Mouse (Mus musculus): ENCODE results near the gene Taok2. TPM values are rescaled to one million over a fixed set of nuclear protein-coding genes. Genes with fewer than 3 reads are reported as not detected.

The Taok2 gene
- 39.0 and 39.5 TPM in 2 replicates for polyA plus RNA-seq (2014; fragmentation: Nextera tagmentation; extraction: Ambion mirVana)

GRCm38 (mm10) chr7:126884286-126885164 lies at the start of gene Taok2:
Gene Taok2, minus strand, starts transcription at chr7:126884703.
- peak; percentile 96 for ATAC-seq (ENCODE audit: low FRiP score, low TSS enrichment)
- Histone ChIP-seq H3K4me2 (ENCODE audit: low read length) (peak within 1 kb of the TSS; percentile 99), H3K9ac (replicated peaks; ENCODE audit: low read length) (peak within 1 kb of the TSS; percentile 87), H3K27me3 (ENCODE audit: control insufficient read depth, insufficient read depth, low read length) (no peaks in the 10 kb centered on the region), H3K36me3 (ENCODE audit: control insufficient read depth, insufficient read depth, low read length) (peaks cover 13% of the 10 kb centered on the region), H3K9me3 (ENCODE audit: control insufficient read depth, low read length) (no peaks in the 10 kb centered on the region), H3K4me1 (ENCODE audit: control insufficient read depth, insufficient read depth, low read length) (peaks cover 28% of the 10 kb centered on the region), H3K4me3 (replicated peaks; ENCODE audit: low read depth, low read length) (peak within 1 kb of the TSS; percentile 69), H3K27ac (replicated peaks; ENCODE audit: low read depth, low read length) (peak within 1 kb of the TSS; percentile 92)
- DNase-seq, result peak; percentile 100
- under 1% methylated on average over 56 of the region's 56 CpGs for WGBS

DNA sequence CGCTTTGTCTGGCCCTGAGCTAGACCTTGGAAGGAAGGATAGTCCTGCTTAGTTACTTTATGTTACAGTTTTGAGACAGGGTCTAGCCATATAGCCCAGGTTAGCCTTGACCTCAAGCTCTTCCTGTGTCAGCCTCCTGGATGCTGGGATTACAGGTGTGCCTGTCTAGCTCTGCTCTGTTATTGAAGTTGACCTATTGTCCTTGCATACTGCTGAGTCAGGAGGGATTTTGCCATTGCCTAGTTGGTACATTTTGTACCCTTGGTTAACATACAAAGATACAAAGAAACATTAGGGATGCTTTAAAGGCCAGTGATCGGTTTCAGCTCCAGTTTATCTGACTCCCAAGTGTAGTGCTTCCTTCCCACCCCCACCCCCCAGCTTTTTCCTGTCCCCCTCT lies 48.1 kb upstream of the Taok2 start:
- H3K27ac ChIP-seq (replicated peaks; ENCODE audit: low read depth, low read length), result no peak overlapping the region
- 85% methylated on average over 2 of the region's 2 CpGs for WGBS
- DNase-seq, result no peak

DNA sequence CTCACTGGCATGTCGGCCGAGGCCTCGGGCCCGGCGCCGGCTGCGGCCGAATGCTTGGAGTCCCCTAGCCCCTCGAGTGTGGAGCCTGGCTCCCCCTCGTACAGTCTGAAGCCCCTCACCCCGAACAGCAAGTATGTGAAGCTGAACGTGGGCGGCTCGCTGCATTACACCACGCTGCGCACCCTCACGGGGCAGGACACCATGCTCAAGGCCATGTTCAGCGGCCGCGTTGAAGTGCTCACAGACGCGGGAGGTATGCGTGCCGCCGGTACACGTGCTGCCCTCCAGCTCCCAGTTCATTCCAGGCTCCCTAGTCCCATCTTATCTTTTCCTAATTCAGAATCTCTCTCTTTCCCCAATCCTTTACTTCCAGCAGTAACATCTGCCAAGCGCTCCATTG lies 44.5 kb upstream of the Taok2 start:
- no peak for DNase-seq
- H3K4me1 ChIP-seq (ENCODE audit: control insufficient read depth, insufficient read depth, low read length), result peaks cover 10% of the 10 kb centered on the region
- H3K27me3 ChIP-seq (ENCODE audit: control insufficient read depth, insufficient read depth, low read length), result no peaks in the 10 kb centered on the region
- peak overlapping the region; percentile 90 for H3K4me3 ChIP-seq (replicated peaks; ENCODE audit: low read depth, low read length)
- WGBS, result under 1% methylated on average over 27 of the region's 27 CpGs
- peak; percentile 79 for ATAC-seq (ENCODE audit: low FRiP score, low TSS enrichment)
- H3K9me3 ChIP-seq (ENCODE audit: control insufficient read depth, low read length), result no peaks in the 10 kb centered on the region
- H3K27ac ChIP-seq (replicated peaks; ENCODE audit: low read depth, low read length), result peak overlapping the region; percentile 80
- peaks cover 22% of the 10 kb centered on the region for H3K36me3 ChIP-seq (ENCODE audit: control insufficient read depth, insufficient read depth, low read length)
- H3K4me2 ChIP-seq (ENCODE audit: low read length), result peak overlapping the region; percentile 94
- peak overlapping the region; percentile 80 for H3K9ac ChIP-seq (replicated peaks; ENCODE audit: low read length)

More for the DNA sequence above, 48.1 kb upstream of the Taok2 start:
- Histone ChIP-seq H3K4me3 (replicated peaks; ENCODE audit: low read depth, low read length) (no peak overlapping the region), H3K9ac (replicated peaks; ENCODE audit: low read length) (no peak overlapping the region), H3K4me1 (ENCODE audit: control insufficient read depth, insufficient read depth, low read length) (peaks cover 10% of the 10 kb centered on the region), H3K27me3 (ENCODE audit: control insufficient read depth, insufficient read depth, low read length) (no peaks in the 10 kb centered on the region), H3K36me3 (ENCODE audit: control insufficient read depth, insufficient read depth, low read length) (peaks cover 51% of the 10 kb centered on the region), H3K9me3 (ENCODE audit: control insufficient read depth, low read length) (no peaks in the 10 kb centered on the region), H3K4me2 (ENCODE audit: low read length) (no peak overlapping the region)
- ATAC-seq (ENCODE audit: low FRiP score, low TSS enrichment), result no peak

GRCm38 (mm10) chr7:126928384-126929037 lies 44.0 kb upstream of the Taok2 start, which contains the start of gene Kctd13:
Gene Kctd13, plus strand, starts transcription at chr7:126928879.
- Histone ChIP-seq H3K9me3 (ENCODE audit: control insufficient read depth, low read length) (no peaks in the 10 kb centered on the region), H3K4me2 (ENCODE audit: low read length) (peak within 1 kb of the TSS; percentile 94), H3K27ac (replicated peaks; ENCODE audit: low read depth, low read length) (peak within 1 kb of the TSS; percentile 80), H3K9ac (replicated peaks; ENCODE audit: low read length) (peak within 1 kb of the TSS; percentile 80), H3K27me3 (ENCODE audit: control insufficient read depth, insufficient read depth, low read length) (no peaks in the 10 kb centered on the region), H3K36me3 (ENCODE audit: control insufficient read depth, insufficient read depth, low read length) (peaks cover 18% of the 10 kb centered on the region), H3K4me3 (replicated peaks; ENCODE audit: low read depth, low read length) (peak within 1 kb of the TSS; percentile 90), H3K4me1 (ENCODE audit: control insufficient read depth, insufficient read depth, low read length) (peaks cover 10% of the 10 kb centered on the region)
- WGBS, result 4% methylated on average over 55 of the region's 56 CpGs
- ATAC-seq (ENCODE audit: low FRiP score, low TSS enrichment) (peak; percentile 94), DNase-seq (peak; percentile 97)

- no peak overlapping the region for H3K4me2 ChIP-seq (ENCODE audit: low read length)
- DNase-seq (no peak), ATAC-seq (ENCODE audit: low FRiP score, low TSS enrichment) (no peak)
- H3K4me1 ChIP-seq (ENCODE audit: control insufficient read depth, insufficient read depth, low read length), result peaks cover 20% of the 10 kb centered on the region
- H3K9me3 ChIP-seq (ENCODE audit: control insufficient read depth, low read length), result no peaks in the 10 kb centered on the region
- H3K4me3 ChIP-seq (replicated peaks; ENCODE audit: low read depth, low read length), result no peak overlapping the region
- 64% methylated on average over 3 of the region's 3 CpGs for WGBS
- no peak overlapping the region for H3K27ac ChIP-seq (replicated peaks; ENCODE audit: low read depth, low read length)
- peaks cover 2% of the 10 kb centered on the region for H3K36me3 ChIP-seq (ENCODE audit: control insufficient read depth, insufficient read depth, low read length)
- no peak overlapping the region for H3K9ac ChIP-seq (replicated peaks; ENCODE audit: low read length)
- H3K27me3 ChIP-seq (ENCODE audit: control insufficient read depth, insufficient read depth, low read length), result no peaks in the 10 kb centered on the region
These were observed 41.8 kb upstream of the Taok2 start for GRCm38 (mm10) chr7:126926299-126926698.

- Histone ChIP-seq H3K9ac (replicated peaks; ENCODE audit: low read length) (no peak overlapping the region), H3K9me3 (ENCODE audit: control insufficient read depth, low read length) (no peaks in the 10 kb centered on the region), H3K27ac (replicated peaks; ENCODE audit: low read depth, low read length) (no peak overlapping the region), H3K4me2 (ENCODE audit: low read length) (no peak overlapping the region), H3K4me3 (replicated peaks; ENCODE audit: low read depth, low read length) (no peak overlapping the region), H3K27me3 (ENCODE audit: control insufficient read depth, insufficient read depth, low read length) (no peaks in the 10 kb centered on the region), H3K4me1 (ENCODE audit: control insufficient read depth, insufficient read depth, low read length) (peaks cover 10% of the 10 kb centered on the region; the same call in 1 of the 2 replicates), H3K36me3 (ENCODE audit: control insufficient read depth, insufficient read depth, low read length) (no peaks in the 10 kb centered on the region)
- no peak for ATAC-seq (ENCODE audit: low FRiP score, low TSS enrichment)
- WGBS, result 51% methylated on average over 5 of the region's 5 CpGs
- no peak for DNase-seq
These were observed 39.5 kb upstream of the Taok2 start for GRCm38 (mm10) chr7:126923999-126924398.

- Histone ChIP-seq H3K9me3 (ENCODE audit: control insufficient read depth, low read length) (no peaks in the 10 kb centered on the region), H3K9ac (replicated peaks; ENCODE audit: low read length) (no peak within 1 kb of the TSS; the same call in 1 of the 2 replicates), H3K4me2 (ENCODE audit: low read length) (peak within 1 kb of the TSS; percentile 35), H3K4me1 (ENCODE audit: control insufficient read depth, insufficient read depth, low read length) (peaks cover 10% of the 10 kb centered on the region; the same call in 1 of the 2 replicates), H3K4me3 (replicated peaks; ENCODE audit: low read depth, low read length) (peak within 1 kb of the TSS; percentile 7; the same call in 1 of the 2 replicates), H3K36me3 (ENCODE audit: control insufficient read depth, insufficient read depth, low read length) (no peaks in the 10 kb centered on the region), H3K27ac (replicated peaks; ENCODE audit: low read depth, low read length) (peak within 1 kb of the TSS; percentile 75), H3K27me3 (ENCODE audit: control insufficient read depth, insufficient read depth, low read length) (no peaks in the 10 kb centered on the region)
- peak; percentile 81 for DNase-seq
- ATAC-seq (ENCODE audit: low FRiP score, low TSS enrichment), result peak; percentile 66; the same call in 1 of the 2 replicates
- 9% methylated on average over 5 of the region's 5 CpGs for WGBS
These were observed 38.1 kb upstream of the Taok2 start, which contains the start of gene Tmem219 for GRCm38 (mm10) chr7:126922624-126923060. Gene Tmem219, minus strand, starts transcription at chr7:126922917.

- H3K4me3 ChIP-seq (replicated peaks; ENCODE audit: low read depth, low read length), result no peak overlapping the region
- no peak for ATAC-seq (ENCODE audit: low FRiP score, low TSS enrichment)
- H3K27me3 ChIP-seq (ENCODE audit: control insufficient read depth, insufficient read depth, low read length), result no peaks in the 10 kb centered on the region
- H3K27ac ChIP-seq (replicated peaks; ENCODE audit: low read depth, low read length), result no peak overlapping the region
- no peaks in the 10 kb centered on the region for H3K9me3 ChIP-seq (ENCODE audit: control insufficient read depth, low read length)
- peak overlapping the region; percentile 3; the same call in 1 of the 2 replicates for H3K4me2 ChIP-seq (ENCODE audit: low read length)
- H3K4me1 ChIP-seq (ENCODE audit: control insufficient read depth, insufficient read depth, low read length), result peaks cover 10% of the 10 kb centered on the region; the same call in 1 of the 2 replicates
- H3K9ac ChIP-seq (replicated peaks; ENCODE audit: low read length), result no peak overlapping the region
- H3K36me3 ChIP-seq (ENCODE audit: control insufficient read depth, insufficient read depth, low read length), result no peaks in the 10 kb centered on the region
- WGBS, result 79% methylated on average over 2 of the region's 2 CpGs
- no peak for DNase-seq
These were observed 37.1 kb upstream of the Taok2 start for GRCm38 (mm10) chr7:126921563-126921962.

Data from midbrain, embryonic 14.5 days (tissue).